ENCODE assay signal across 8 mouse cellular contexts in the genomic region with DNA sequence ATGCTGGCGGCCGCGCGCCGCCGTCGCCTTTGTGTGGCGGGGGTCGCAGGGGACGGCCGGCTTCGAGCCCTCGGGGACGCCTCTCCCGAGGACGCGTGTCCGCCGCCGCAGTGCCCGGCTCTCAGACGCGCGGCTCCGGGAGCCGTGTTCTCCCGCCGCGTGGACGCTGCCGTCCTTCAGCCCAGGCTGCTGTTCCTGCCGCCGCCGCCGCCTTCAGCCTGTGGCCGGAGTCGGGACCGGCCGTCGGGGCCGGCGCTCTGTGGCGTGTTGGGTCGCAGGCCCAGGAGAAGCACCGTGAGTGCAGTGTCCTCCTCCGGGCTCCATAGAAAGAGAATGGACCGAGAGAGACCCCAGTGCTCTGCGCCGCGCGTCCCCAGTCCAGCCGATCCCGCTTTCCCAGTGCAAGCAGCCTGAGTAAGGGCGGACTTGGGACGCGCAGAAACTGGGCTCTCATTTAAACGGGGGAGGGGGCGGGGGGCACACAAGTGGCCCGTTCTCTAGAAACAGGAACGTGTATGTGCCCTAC. TPM values are rescaled to one million over a fixed set of nuclear protein-coding genes. Genes with fewer than 3 reads are reported as not detected.
DNase-seq lines count a peak whose midpoint lies in the region; ATAC-seq and TF ChIP-seq lines count a peak whose summit lies in the region.

No protein-coding gene starts in this region.

- 0% methylated on average over 60 of the region's 60 CpGs for WGBS in forebrain, embryonic 15.5 days
- under 1% methylated on average over 60 of the region's 60 CpGs for WGBS in hindbrain, embryonic 14.5 days
- under 1% methylated on average over 57 of the region's 60 CpGs for WGBS in macrophage (ENCODE audit: missing documents)

- peak; percentile 42 for ATAC-seq in forebrain, embryonic 15.5 days (replicated peaks)
- peak; percentile 56 for ATAC-seq in hindbrain, embryonic 14.5 days (ENCODE audit: low FRiP score)

- peak overlapping the region; percentile 53 for H3K4me2 ChIP-seq in forebrain, embryonic 15.5 days (replicated peaks)
- peak overlapping the region; percentile 69 for H3K4me2 ChIP-seq in hindbrain, embryonic 14.5 days (replicated peaks)

- no peaks in the 10 kb centered on the region for H3K36me3 ChIP-seq in forebrain, embryonic 15.5 days
- peaks cover 4% of the 10 kb centered on the region; the same call in 1 of the 2 replicates for H3K36me3 ChIP-seq in hindbrain, embryonic 14.5 days (replicated peaks; ENCODE audit: control insufficient read depth, insufficient read depth)
- no peaks in the 10 kb centered on the region for H3K36me3 ChIP-seq in macrophage (ENCODE audit: inconsistent target)

- peak overlapping the region; percentile 99 for H3K9ac ChIP-seq in forebrain, embryonic 15.5 days (replicated peaks)
- H3K9ac ChIP-seq in hindbrain, embryonic 14.5 days: peak overlapping the region; percentile 96

- H3K4me1 ChIP-seq in forebrain, embryonic 15.5 days: peaks cover 23% of the 10 kb centered on the region
- H3K4me1 ChIP-seq in hindbrain, embryonic 14.5 days (replicated peaks; ENCODE audit: control insufficient read depth, insufficient read depth, low read length): peaks cover 24% of the 10 kb centered on the region

- DNase-seq in cerebellum, adult 18-20 months: peak; percentile 57 to 74
- DNase-seq in cerebellum, adult 8-10 months: no peak
- DNase-seq in c-Kit-negative CD71-positive TER-119-positive erythroid progenitor cells, embryonic 14.5 days (ENCODE audit: low read depth, low spot score): peak; percentile 11
- peak; percentile 51 for DNase-seq in hindbrain, embryonic 14.5 days (ENCODE audit: low spot score)
- peak; percentile 53 to 63 for DNase-seq in left cerebral cortex, adult 2 months (ENCODE audit: extremely low spot score in 1 of 2, low spot score in 2 of 2)
- peak; percentile 65 for DNase-seq in right cerebral cortex, postnatal 25 days

- H3K27ac ChIP-seq in forebrain, embryonic 15.5 days (replicated peaks): peak overlapping the region; percentile 98
- H3K27ac ChIP-seq in hindbrain, embryonic 14.5 days: peak overlapping the region; percentile 98
- peak overlapping the region; percentile 77 for H3K27ac ChIP-seq in left cerebral cortex, adult 2 months
- H3K27ac ChIP-seq in macrophage: no peak overlapping the region

- peaks cover 34% of the 10 kb centered on the region for H3K79me2 ChIP-seq in macrophage (ENCODE audit: inconsistent target)

- peak overlapping the region; percentile 98 for H3K4me3 ChIP-seq in forebrain, embryonic 15.5 days
- H3K4me3 ChIP-seq in hindbrain, embryonic 14.5 days (replicated peaks; ENCODE audit: low read length): peak overlapping the region; percentile 83
- peak overlapping the region; percentile 95 for H3K4me3 ChIP-seq in left cerebral cortex, adult 2 months
- peak overlapping the region; percentile 60 for H3K4me3 ChIP-seq in macrophage (ENCODE audit: inconsistent target)

- intact Hi-C loops in left cerebral cortex, adult 2 months (cut with DNase I): loop anchor here (5.0 kb wide), 2 partner anchors 71 to 581 kb away; partner anchors contain the start of gene Psmd6

- TF ChIP-seq CTCF in left cerebral cortex, adult 2 months (IDR thresholded peaks at IDR 0.05): no peak; the same call in 1 of the 2 replicates

- H3K9me3 ChIP-seq in forebrain, embryonic 15.5 days: no peaks in the 10 kb centered on the region
- no peaks in the 10 kb centered on the region for H3K9me3 ChIP-seq in hindbrain, embryonic 14.5 days (ENCODE audit: control insufficient read depth, low read length)

- H3K27me3 ChIP-seq in forebrain, embryonic 15.5 days: no peaks in the 10 kb centered on the region
- no peaks in the 10 kb centered on the region for H3K27me3 ChIP-seq in hindbrain, embryonic 14.5 days (ENCODE audit: control insufficient read depth, insufficient read depth, low read length)

RNA-seq across cellular contexts. Expression of gene Slc4a7, which starts 1.3 kb away (rescaled TPM):
- 38.4 and 38.5 TPM in 2 replicates for polyA plus RNA-seq in forebrain, embryonic 15.5 days (2015; fragmentation: Nextera tagmentation; extraction: Ambion mirVana)
- polyA plus RNA-seq in hindbrain, embryonic 14.5 days (2014; fragmentation: Nextera tagmentation; extraction: Ambion mirVana): 22.0 and 30.4 TPM in 2 replicates
- total RNA-seq in left cerebral cortex, adult 2 months (2021): 10 to 100 TPM; 23.3 to 25.5 TPM
- total RNA-seq in macrophage (2018; cell fraction: chromatin; rRNA removed): 100 to 1,000 TPM in 11 of 26 experiments, 10 to 100 TPM in 15; 60.9 to 557 (median 89.9) TPM
- total RNA-seq in macrophage (2018; cell fraction: cytosol; rRNA removed): 10 to 100 TPM in 21 of 26 experiments, 1 to 10 TPM in 5; 8.0 to 42.1 (median 12.5) TPM
- 100 to 1,000 TPM in 6 of 26 experiments, 10 to 100 TPM in 20; 36.3 to 375 (median 59.2) TPM for total RNA-seq in macrophage (2018; cell fraction: nucleus; rRNA removed)
- polyA plus RNA-seq in macrophage (2018): 4.6 to 16.9 TPM (median 7.7 TPM) in 3 replicates
